Mouse (Mus musculus) CH12.LX (cell line): ENCODE data around the gene Evc2.

Experiments
- BHLHE40 ChIP-seq: IDR thresholded peaks from 2 replicates; pipeline ENCODE4 v1.6.1; 2011; ENCODE audit warnings: mild to moderate bottlenecking, low read depth, low read length, improper control_type of control experiment
- CTCF ChIP-seq, 2 experiments: IDR thresholded peaks in 1 of 2; conservative IDR thresholded peaks in 1 of 2; 2 replicates each; pipeline ENCODE4 v1.5.1; 2011 to 2012; ENCODE audit warnings: low read depth in 2 of 2, low read length in 2 of 2, improper control_type of control experiment in 1 of 2, inconsistent platforms in 1 of 2, mild to moderate bottlenecking in 1 of 2, moderate library complexity in 1 of 2
- IRF4 ChIP-seq: IDR thresholded peaks from 2 replicates; pipeline ENCODE4 v1.6.1; 2014; ENCODE audit warnings: low read depth, mild to moderate bottlenecking, inconsistent platforms, low read length, improper control_type of control experiment
- MAX ChIP-seq: IDR thresholded peaks from 2 replicates; pipeline ENCODE4 v1.6.1; 2011; ENCODE audit warnings: low read length, improper control_type of control experiment
- MAZ ChIP-seq: IDR thresholded peaks from 2 replicates; pipeline ENCODE4 v1.6.1; 2012; ENCODE audit warnings: low read depth, mild to moderate bottlenecking, inconsistent platforms, low read length, improper control_type of control experiment, moderate library complexity
- NELFE ChIP-seq: IDR thresholded peaks from 2 replicates; pipeline ENCODE4 v1.6.1; 2011; ENCODE audit warnings: low read depth, low read length, improper control_type of control experiment
- POLR2A ChIP-seq: IDR thresholded peaks from 2 replicates; pipeline ENCODE4 v1.6.1; 2011; ENCODE audit warnings: low read depth, mild to moderate bottlenecking, improper control_type of control experiment, low read length
- RCOR1 ChIP-seq: conservative IDR thresholded peaks from 2 replicates; pipeline ENCODE4 v1.6.1; 2012; ENCODE audit warnings: low read depth, mild to moderate bottlenecking, inconsistent platforms, low read length, improper control_type of control experiment
- SIN3A ChIP-seq: IDR thresholded peaks from 2 replicates; pipeline ENCODE4 v1.6.1; 2012; ENCODE audit warnings: low read length, improper control_type of control experiment, inconsistent platforms
- TCF12 ChIP-seq: IDR thresholded peaks from 2 replicates; pipeline ENCODE4 v1.6.1; 2014; ENCODE audit warnings: low read depth, mild to moderate bottlenecking, inconsistent platforms, low read length, improper control_type of control experiment

GRCm38 (mm10) chr5:37390923-37391322 is 52.6 kb downstream of the Evc2 start:
- TF ChIP-seq CTCF (conservative IDR thresholded peaks at IDR 0.05 in 1 of 2, IDR thresholded peaks at IDR 0.05 in 1 of 2; ENCODE audit: low read depth in 2 of 2, low read length in 2 of 2) (no peak), NELFE (no peak), MAX (no peak), RCOR1 (no peak), MAZ (no peak), IRF4 (no peak), BHLHE40 (no peak), POLR2A (no peak), TCF12 (no peak), SIN3A (no peak)
